34 mouse cellular contexts compared by ENCODE assay signal in the genomic region with DNA sequence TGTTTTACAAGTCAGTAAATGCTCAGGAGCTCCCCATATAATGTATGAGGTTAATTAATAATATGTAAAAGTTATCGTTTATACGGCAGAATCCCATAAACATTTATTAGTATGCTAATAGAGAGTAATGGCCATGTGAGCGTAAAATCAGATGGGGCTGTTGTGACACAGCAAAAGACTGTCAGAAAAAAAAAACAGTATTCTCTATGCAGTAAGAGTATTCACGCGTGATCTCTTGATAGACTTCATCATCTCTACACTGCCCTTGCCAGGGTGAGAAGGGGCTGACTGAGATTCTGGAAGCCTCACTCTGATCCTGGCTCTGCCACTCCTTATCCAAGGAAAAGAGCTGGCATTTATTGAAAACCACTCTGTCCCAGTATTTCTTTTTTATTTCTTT.
"Had no signal": no experiment of that assay in that cellular context is flagged by ENCODE, and none has a peak within 500 bp of the region (broad histone marks: within the 10 kb centered on the region; RNA-seq: fewer than 3 reads in every experiment).

No protein-coding gene starts in this region.

- H3K4me3 ChIP-seq: heart, embryonic 10.5 days; heart, embryonic 12.5 days; heart, embryonic 13.5 days; heart, embryonic 15.5 days; hindbrain, embryonic 10.5 days; hindbrain, embryonic 12.5 days; hindbrain, embryonic 13.5 days; hindbrain, embryonic 15.5 days; intestine, embryonic 15.5 days; kidney, embryonic 15.5 days; layer of hippocampus, adult 2 months had no signal

- ATAC-seq: hindbrain, embryonic 16.5 days; hindbrain, postnatal 0 days; inflammation-experienced regulatory T-cells, adult 6 months; intestine, embryonic 15.5 days; intestine, embryonic 16.5 days; intestine, postnatal 0 days had no signal

- DNase-seq: heart, postnatal 10 days; heart, postnatal 36 days; heart, postnatal 4 days; kidney, adult 11 months; kidney, adult 18-20 months; kidney, adult 2 months; kidney, adult 8-10 months; kidney, adult 9 months; kidney, postnatal 10 days; kidney, postnatal 14 days; kidney, postnatal 25 days; kidney, postnatal 36 days; kidney, postnatal 4 days; layer of hippocampus, adult 9-11 months; layer of hippocampus, postnatal 36 days had no signal

- H3K9ac ChIP-seq: heart, embryonic 12.5 days; heart, embryonic 13.5 days; heart, embryonic 15.5 days; hindbrain, embryonic 12.5 days; hindbrain, embryonic 13.5 days; hindbrain, embryonic 14.5 days; hindbrain, embryonic 15.5 days; intestine, embryonic 15.5 days; kidney, embryonic 15.5 days had no signal

- H3K27me3 ChIP-seq: heart, embryonic 12.5 days; heart, embryonic 13.5 days; heart, embryonic 15.5 days; hindbrain, embryonic 12.5 days; hindbrain, embryonic 13.5 days; hindbrain, embryonic 15.5 days; intestine, embryonic 15.5 days; kidney, embryonic 15.5 days had no signal

- H3K9me3 ChIP-seq: heart, embryonic 10.5 days; heart, embryonic 12.5 days; heart, embryonic 13.5 days; heart, embryonic 15.5 days; hindbrain, embryonic 10.5 days; hindbrain, embryonic 12.5 days; hindbrain, embryonic 13.5 days; hindbrain, embryonic 15.5 days; intestine, embryonic 15.5 days; kidney, embryonic 15.5 days had no signal

- H3K27ac ChIP-seq: heart, embryonic 10.5 days; heart, embryonic 13.5 days; heart, embryonic 15.5 days; hindbrain, embryonic 10.5 days; hindbrain, embryonic 12.5 days; hindbrain, embryonic 13.5 days; hindbrain, embryonic 14.5 days; hindbrain, embryonic 15.5 days; hindbrain, postnatal 0 days; intestine, embryonic 15.5 days; kidney, embryonic 15.5 days; kidney, postnatal 0 days; layer of hippocampus, adult 2 months had no signal

- H3K36me3 ChIP-seq: heart, embryonic 10.5 days; heart, embryonic 12.5 days; heart, embryonic 13.5 days; heart, embryonic 15.5 days; hindbrain, embryonic 10.5 days; hindbrain, embryonic 12.5 days; hindbrain, embryonic 13.5 days; hindbrain, embryonic 15.5 days; intestine, embryonic 15.5 days; kidney, embryonic 15.5 days had no signal

- H3K4me2 ChIP-seq: heart, embryonic 11.5 days; heart, embryonic 12.5 days; heart, embryonic 13.5 days; heart, embryonic 15.5 days; hindbrain, embryonic 12.5 days; hindbrain, embryonic 13.5 days; hindbrain, embryonic 14.5 days; hindbrain, embryonic 15.5 days; intestine, embryonic 15.5 days; kidney, embryonic 15.5 days had no signal
